Mouse (Mus musculus) heart, embryonic 12.5 days (tissue): Measurements from ENCODE around the gene Stfa2l1. TPM values are rescaled to one million over a fixed set of nuclear protein-coding genes. Genes with fewer than 3 reads are reported as not detected.
"Not testable (repeated sequence)": the region's sequence is repeated elsewhere in the genome, so short reads cannot be mapped to it uniquely, and the experiment has no call there.

Source experiments
- ATAC-seq: fragments of 200-750 bp; cut with Nextera tagmentation; 2 replicates; pipeline ENCODE4 v1.8.0; 2017; ENCODE audit warnings: moderate TSS enrichment, moderate library complexity; ENCODE audit not compliant: insufficient number of reproducible peaks, low FRiP score
- H3K27ac ChIP-seq: fragments of 300-500 bp; sonication (generic); 2 replicates; pipeline ENCODE4 v1.5.1; 2016; ENCODE audit warnings: mild to moderate bottlenecking, moderate library complexity; ENCODE audit not compliant: poor library complexity, severe bottlenecking
- H3K27me3 ChIP-seq: fragments of 300-500 bp; sonication (generic); replicated peaks from 2 replicates; pipeline ENCODE4 v1.6.1; 2016; ENCODE audit warnings: mild to moderate bottlenecking, moderate library complexity
- H3K36me3 ChIP-seq: fragments of 300-500 bp; sonication (generic); 2 replicates; pipeline ENCODE4 v1.6.1; 2016; ENCODE audit warnings: mild to moderate bottlenecking, moderate library complexity
- H3K4me1 ChIP-seq: fragments of 300-500 bp; sonication (generic); replicated peaks from 2 replicates; pipeline ENCODE4 v1.6.1; 2016; ENCODE audit warnings: mild to moderate bottlenecking
- H3K4me2 ChIP-seq: fragments of 300-500 bp; sonication (generic); 2 replicates; pipeline ENCODE4 v1.6.1; 2016; ENCODE audit warnings: mild to moderate bottlenecking, moderate library complexity
- H3K4me3 ChIP-seq: fragments of 300-500 bp; sonication (generic); 2 replicates; pipeline ENCODE4 v1.5.1; 2016; ENCODE audit warnings: mild to moderate bottlenecking
- H3K9ac ChIP-seq: fragments of 300-500 bp; sonication (generic); 2 replicates; pipeline ENCODE4 v1.6.1; 2016; ENCODE audit warnings: mild to moderate bottlenecking, moderate library complexity
- H3K9me3 ChIP-seq: fragments of 300-500 bp; sonication (generic); replicated peaks from 2 replicates; pipeline ENCODE4 v1.6.1; 2016; ENCODE audit warnings: mild to moderate bottlenecking, moderate library complexity
- WGBS: fragments of 180-500 bp; shearing (Covaris S2); methylation state at CpG from one replicate; pipeline ENCODE4 v1.1.7; 2016; 5-methylcytosine and 5-hydroxymethylcytosine counted together
- polyA plus RNA-seq: library from polyadenylated mRNA; unstranded; fragments of >200 nt; fragmentation: Nextera tagmentation; extraction: Ambion mirVana; gene quantifications from 2 replicates; pipeline ENCODE4 v1.2.1, GENCODE M21; 2016

Stfa2l1 gene
- polyA plus RNA-seq, 1 experiment from 2014 or later, result not detected

DNA sequence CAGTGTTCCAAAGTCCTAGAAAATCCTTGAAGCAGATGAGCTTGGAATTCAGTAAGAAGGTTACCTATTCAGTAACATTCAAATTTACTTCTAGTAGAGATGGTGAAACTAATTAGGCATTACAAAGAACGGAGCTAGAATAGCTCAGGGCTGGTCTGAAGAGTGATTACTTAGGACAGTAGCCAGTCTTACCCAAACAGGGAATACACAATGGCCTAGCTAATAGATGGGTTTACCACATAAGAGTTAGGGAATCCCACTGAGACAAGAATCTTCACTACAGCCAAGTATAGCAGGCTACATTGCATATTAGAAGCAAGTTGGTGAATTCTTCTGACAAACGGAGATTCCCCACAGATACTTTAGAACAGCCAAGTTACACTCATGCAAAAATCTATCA lies 49.1 kb downstream of the Stfa2l1 start:
- not testable (repeated sequence) for H3K27ac ChIP-seq, H3K9ac ChIP-seq, H3K27me3 ChIP-seq, H3K4me3 ChIP-seq, H3K9me3 ChIP-seq, ATAC-seq, H3K36me3 ChIP-seq, H3K4me1 ChIP-seq, H3K4me2 ChIP-seq
- 50% methylated on average over 2 of the region's 2 CpGs for WGBS

DNA sequence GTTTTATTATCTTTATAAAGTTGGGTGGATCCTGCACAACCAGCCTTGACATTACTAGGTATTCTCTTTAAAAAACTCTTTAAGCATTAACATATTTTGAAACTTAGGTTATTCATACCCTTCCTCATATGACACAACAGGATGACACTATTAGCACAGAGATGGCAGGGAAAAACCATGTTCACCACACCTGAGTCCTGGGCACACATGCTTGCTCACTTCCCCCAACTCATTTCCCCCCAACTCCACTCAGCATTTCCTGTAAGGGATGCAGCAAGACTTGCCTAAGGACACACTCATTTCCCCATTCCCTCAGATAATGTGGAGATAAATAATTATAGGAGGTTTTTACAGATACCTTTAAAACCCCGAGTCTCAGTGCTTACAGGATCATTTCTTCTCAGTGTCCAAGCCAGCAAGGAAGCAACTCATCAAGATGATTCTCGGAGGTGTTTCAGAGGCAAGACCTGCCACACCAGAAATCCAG lies 53.4 kb downstream of the Stfa2l1 start, which contains the start of gene Gm5416:
Gm5416 (plus strand) TSS at position 437 of the 487 bp plus-strand sequence.
- Histone ChIP-seq H3K4me3 (no peak within 1 kb of the TSS), H3K36me3 (no peaks in the 10 kb centered on the region), H3K4me2 (no peak within 1 kb of the TSS), H3K9ac (no peak within 1 kb of the TSS), H3K27me3 (no peaks in the 10 kb centered on the region), H3K4me1 (no peaks in the 10 kb centered on the region), H3K9me3 (no peaks in the 10 kb centered on the region), H3K27ac (no peak within 1 kb of the TSS)
- WGBS, result 78% methylated on average over 2 of the region's 2 CpGs
- ATAC-seq, result no peak

Other genes starting within 250 kb of the Stfa2l1 start
- gene Parp9, start 218.3 kb upstream of the Stfa2l1 start, polyA plus RNA-seq, result 5.5 and 6.5 TPM in 2 replicates
- 4.9 and 5.0 TPM in 2 replicates for gene Dtx3l, start 217.7 kb upstream of the Stfa2l1 start, polyA plus RNA-seq
- 61.4 and 64.4 TPM in 2 replicates for gene Kpna1, start 178.1 kb upstream of the Stfa2l1 start, polyA plus RNA-seq
- 6.2 and 6.3 TPM in 2 replicates for gene Wdr5b, start 115.6 kb upstream of the Stfa2l1 start, polyA plus RNA-seq
- 690 and 731 TPM in 2 replicates for gene Fam162a, start 85.2 kb upstream of the Stfa2l1 start, polyA plus RNA-seq
- 86.9 and 89.7 TPM in 2 replicates for gene Ccdc58, start 85.1 kb upstream of the Stfa2l1 start, polyA plus RNA-seq
- 0.17 TPM in 1 of 2 replicates, not detected in the other for gene Csta1, start 25.6 kb upstream of the Stfa2l1 start, polyA plus RNA-seq
- 1.2 TPM in 1 of 2 replicates, not detected in the other for gene Gm5483, start 27.4 kb downstream of the Stfa2l1 start, polyA plus RNA-seq
- not detected in 2 replicates for gene Gm5416, start 53.6 kb downstream of the Stfa2l1 start, polyA plus RNA-seq
- not detected in 2 replicates for gene 2010005H15Rik, start 64.7 kb downstream of the Stfa2l1 start, polyA plus RNA-seq
- gene Stfa1, start 120.1 kb downstream of the Stfa2l1 start, polyA plus RNA-seq, result 2.6 TPM in 1 of 2 replicates, not detected in the other
- gene BC117090, start 177.5 kb downstream of the Stfa2l1 start, polyA plus RNA-seq, result not detected in 2 replicates
- 0.67 and 3.1 TPM in 2 replicates for gene BC100530, start 210.9 kb downstream of the Stfa2l1 start, polyA plus RNA-seq